Mouse (Mus musculus) sigmoid colon, adult 10 weeks (tissue): ENCODE measurements around the gene Ak2. TPM values are rescaled to one million over a fixed set of nuclear protein-coding genes. Genes with fewer than 3 reads are reported as not detected.

Source experiments
- polyA plus RNA-seq: library from polyadenylated mRNA; stranded (reverse); fragments of 350-450 nt; fragmentation: Illumina TruSeq; extraction: RNeasy Lipid Tissue Mini Kit (QIAGEN cat#74804); gene quantifications from one replicate; pipeline ENCODE4 v1.2.3, GENCODE M21; 2014; ENCODE audit warnings: low read depth, low replicate concordance

Gene Ak2
- polyA plus RNA-seq: 89.8 TPM

GRCm38 (mm10) chr4:128991500-128992008, at the start of gene Ak2:
Gene Ak2 (plus strand): TSS chr4:128991958.

GRCm38 (mm10) chr4:128962029-128962925, 29.5 kb upstream of the Ak2 start, which contains the start of gene Azin2:
Gene Azin2 (minus strand): TSS chr4:128962442.

GRCm38 (mm10) chr4:129058207-129059092, 66.7 kb downstream of the Ak2 start, which contains the start of gene Rnf19b:
Gene Rnf19b (plus strand): TSS chr4:129058271.

Other genes with a start within 250 kb of the Ak2 start
- not detected for gene A3galt2, start 236.6 kb upstream of the Ak2 start, polyA plus RNA-seq
- 6.1 TPM for gene Zfp362, start 185.9 kb upstream of the Ak2 start, polyA plus RNA-seq
- gene Trim62, start 108.4 kb upstream of the Ak2 start, polyA plus RNA-seq: 1.6 TPM
- not detected for gene Azin2, start 29.5 kb upstream of the Ak2 start, polyA plus RNA-seq
- gene Rnf19b, start 66.3 kb downstream of the Ak2 start, polyA plus RNA-seq: 16.6 TPM
- gene Tmem54, start 113.6 kb downstream of the Ak2 start, polyA plus RNA-seq: 1.1 TPM
- gene Hpca, start 130.1 kb downstream of the Ak2 start, polyA plus RNA-seq: not detected
- 2.3 TPM for gene Fndc5, start 145.0 kb downstream of the Ak2 start, polyA plus RNA-seq
- gene S100pbp, start 197.8 kb downstream of the Ak2 start, polyA plus RNA-seq: 67.4 TPM
- 10.1 TPM for gene Yars, start 197.8 kb downstream of the Ak2 start, polyA plus RNA-seq